Mouse (Mus musculus) liver, postnatal 0 days (tissue): ENCODE results near the gene Bora. TPM values are rescaled to one million over a fixed set of nuclear protein-coding genes. Genes with fewer than 3 reads are reported as not detected.

Experiments used
- ATAC-seq: fragments of 200-750 bp; cut with Nextera tagmentation; 2 replicates; pipeline ENCODE4 v1.8.0; 2017; ENCODE audit warnings: mild to moderate bottlenecking, moderate library complexity
- DNase-seq: peaks from one replicate; pipeline ENCODE4 v3.0.0-alpha.2; 2016
- H3K27ac ChIP-seq: fragments of 300-500 bp; sonication (generic); 2 replicates; pipeline ENCODE4 v1.5.1; 2014; ENCODE audit warnings: antibody characterized with exemption, moderate library complexity, mild to moderate bottlenecking, low read depth
- H3K27me3 ChIP-seq: fragments of 300-500 bp; sonication (generic); 2 replicates; pipeline ENCODE4 v1.6.1; 2014; ENCODE audit warnings: low read length, control low read depth, mixed read lengths; ENCODE audit not compliant: insufficient read depth
- H3K36me3 ChIP-seq: fragments of 300-500 bp; sonication (generic); replicated peaks from 2 replicates; pipeline ENCODE4 v1.6.1; 2014; ENCODE audit warnings: mild to moderate bottlenecking, control low read depth, low read length, moderate library complexity, mixed read lengths; ENCODE audit not compliant: insufficient read depth
- H3K4me1 ChIP-seq: fragments of 300-500 bp; sonication (generic); 2 replicates; pipeline ENCODE4 v1.6.1; 2014; ENCODE audit warnings: antibody characterized with exemption, mild to moderate bottlenecking, control low read depth; ENCODE audit not compliant: insufficient read depth
- H3K4me2 ChIP-seq: fragments of 300-500 bp; sonication (generic); 2 replicates; pipeline ENCODE4 v1.6.1; 2014; ENCODE audit warnings: low read depth, mild to moderate bottlenecking, low read length, moderate library complexity, mixed read lengths
- H3K4me3 ChIP-seq: fragments of 300-500 bp; sonication (generic); 2 replicates; pipeline ENCODE4 v1.5.1; 2014; ENCODE audit warnings: low read depth, low read length
- H3K9ac ChIP-seq: fragments of 300-500 bp; sonication (generic); replicated peaks from 2 replicates; pipeline ENCODE4 v1.6.1; 2014; ENCODE audit warnings: mild to moderate bottlenecking, moderate library complexity
- H3K9me3 ChIP-seq: fragments of 300-500 bp; sonication (generic); 2 replicates; pipeline ENCODE4 v1.6.1; 2016; ENCODE audit warnings: mild to moderate bottlenecking, control low read depth, low read length, mixed read lengths
- CTCF ChIP-seq: sonication (generic); IDR thresholded peaks from 2 replicates; pipeline ENCODE4 v1.5.1; 2016; ENCODE audit warnings: antibody characterized with exemption, low read depth
- EP300 ChIP-seq: IDR thresholded peaks from 2 replicates; pipeline ENCODE4 v1.6.1; 2016; ENCODE audit warnings: antibody characterized with exemption, low read depth, mild to moderate bottlenecking
- WGBS: fragments of 180-500 bp; shearing (Covaris S2); extraction: QIAGEN DNeasy Blood & Tissue Kit; methylation state at CpG from one replicate; pipeline ENCODE4 v1.1.7; 2014; ENCODE audit not compliant: insufficient replicate concordance; 5-methylcytosine and 5-hydroxymethylcytosine counted together
- polyA plus RNA-seq: library from polyadenylated mRNA; unstranded; fragments of >200 nt; fragmentation: Nextera tagmentation; extraction: Ambion mirVana; gene quantifications from 2 replicates; pipeline ENCODE4 v1.2.1, GENCODE M21; 2015

The Bora gene
- polyA plus RNA-seq, 1 experiment from 2014 or later: 13.6 TPM

DNA sequence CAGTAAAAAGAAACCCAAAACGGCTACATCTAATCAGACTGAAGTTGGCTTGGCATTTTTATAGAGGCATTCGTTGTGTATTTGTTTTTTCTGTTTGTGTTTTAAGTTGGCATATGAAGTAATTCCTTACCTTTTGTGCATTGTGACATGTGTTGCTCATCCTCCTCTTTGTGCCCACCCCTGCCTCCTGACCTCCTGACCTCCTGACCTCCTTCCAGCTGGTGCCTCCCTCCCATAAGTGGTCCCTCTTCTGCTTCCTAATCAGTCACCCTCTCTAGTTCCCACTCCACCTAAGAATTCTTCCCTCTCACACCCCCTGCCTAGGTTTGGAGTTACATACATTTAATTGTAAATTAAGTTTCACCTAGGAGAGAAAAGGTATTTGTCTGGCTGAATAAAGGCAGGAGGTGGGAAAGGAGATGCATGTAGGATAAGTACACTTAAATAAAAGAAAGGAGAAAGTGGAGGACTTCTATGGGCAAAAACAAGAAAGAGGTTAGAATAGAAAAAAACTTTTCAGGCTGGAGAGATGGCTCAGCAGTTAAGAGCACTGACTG is 61.7 kb downstream of the Bora start:
- 72% methylated on average over 2 of the region's 2 CpGs for WGBS
- Histone ChIP-seq H3K36me3 (peaks cover 43% of the 10 kb centered on the region), H3K27ac (no peak overlapping the region), H3K4me2 (no peak overlapping the region), H3K9me3 (no peaks in the 10 kb centered on the region), H3K4me1 (no peaks in the 10 kb centered on the region; the same call in 1 of the 2 replicates), H3K4me3 (no peak overlapping the region), H3K27me3 (no peaks in the 10 kb centered on the region), H3K9ac (no peak overlapping the region)
- no peak for ATAC-seq
- DNase-seq: no peak
- no peak for TF ChIP-seq CTCF
- TF ChIP-seq EP300: no peak

DNA sequence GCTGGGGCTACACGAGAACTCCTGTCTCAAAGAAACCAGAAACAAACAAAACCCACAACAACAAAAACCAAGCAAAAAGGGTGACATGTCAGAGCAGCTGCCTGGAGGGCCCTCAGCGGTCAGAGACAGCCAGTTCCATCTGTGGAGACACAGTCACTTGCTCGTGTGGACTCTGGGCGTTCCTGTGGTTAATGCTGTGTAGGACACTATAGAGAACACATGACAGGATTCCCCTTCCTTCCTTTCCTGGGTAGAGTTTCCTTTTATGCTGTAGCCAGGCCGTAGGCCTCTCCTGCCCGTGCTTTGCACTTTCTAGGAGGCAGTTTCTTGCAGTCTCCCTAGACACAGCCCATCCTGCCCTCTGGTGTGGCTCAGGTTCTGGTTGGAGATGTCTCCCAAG is 62.7 kb downstream of the Bora start:
- Histone ChIP-seq H3K27ac (no peak overlapping the region), H3K4me1 (no peaks in the 10 kb centered on the region; the same call in 1 of the 2 replicates), H3K4me3 (no peak overlapping the region), H3K9ac (no peak overlapping the region), H3K4me2 (no peak overlapping the region), H3K9me3 (no peaks in the 10 kb centered on the region), H3K27me3 (no peaks in the 10 kb centered on the region), H3K36me3 (peaks cover 40% of the 10 kb centered on the region)
- WGBS: 56% methylated on average over 6 of the region's 6 CpGs
- no peak for DNase-seq
- ATAC-seq: 0 out of 2 replicates have a peak, but pooled peaks have one; percentile 27
- no peak for TF ChIP-seq CTCF
- no peak for TF ChIP-seq EP300

DNA sequence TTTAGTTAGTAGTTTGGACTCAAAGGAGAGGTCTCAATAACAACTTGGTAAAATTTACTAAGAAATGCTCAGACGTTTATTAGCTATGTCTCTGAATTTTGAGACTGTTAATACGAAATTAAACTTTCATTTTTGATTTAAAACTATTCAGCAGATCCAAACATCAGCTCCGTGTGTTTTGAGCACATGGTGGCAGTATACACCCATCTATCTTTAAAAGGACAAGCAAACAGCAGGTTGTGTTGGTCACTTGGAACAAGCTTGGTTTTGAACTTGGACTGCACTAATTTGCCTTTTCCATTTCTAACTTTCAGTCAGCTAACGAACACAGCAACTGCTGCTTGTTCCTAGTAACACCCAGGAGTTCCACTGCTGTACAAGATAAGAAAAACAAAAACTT is 71.6 kb downstream of the Bora start:
- Histone ChIP-seq H3K9me3 (no peaks in the 10 kb centered on the region), H3K36me3 (peaks cover 25% of the 10 kb centered on the region), H3K27ac (no peak overlapping the region), H3K4me3 (no peak overlapping the region), H3K4me2 (no peak overlapping the region), H3K27me3 (no peaks in the 10 kb centered on the region), H3K9ac (no peak overlapping the region), H3K4me1 (no peaks in the 10 kb centered on the region)
- DNase-seq: no peak
- ATAC-seq: no peak
- no peak for TF ChIP-seq CTCF
- no peak for TF ChIP-seq EP300
- WGBS: 72% methylated on average over 4 of the region's 4 CpGs

DNA sequence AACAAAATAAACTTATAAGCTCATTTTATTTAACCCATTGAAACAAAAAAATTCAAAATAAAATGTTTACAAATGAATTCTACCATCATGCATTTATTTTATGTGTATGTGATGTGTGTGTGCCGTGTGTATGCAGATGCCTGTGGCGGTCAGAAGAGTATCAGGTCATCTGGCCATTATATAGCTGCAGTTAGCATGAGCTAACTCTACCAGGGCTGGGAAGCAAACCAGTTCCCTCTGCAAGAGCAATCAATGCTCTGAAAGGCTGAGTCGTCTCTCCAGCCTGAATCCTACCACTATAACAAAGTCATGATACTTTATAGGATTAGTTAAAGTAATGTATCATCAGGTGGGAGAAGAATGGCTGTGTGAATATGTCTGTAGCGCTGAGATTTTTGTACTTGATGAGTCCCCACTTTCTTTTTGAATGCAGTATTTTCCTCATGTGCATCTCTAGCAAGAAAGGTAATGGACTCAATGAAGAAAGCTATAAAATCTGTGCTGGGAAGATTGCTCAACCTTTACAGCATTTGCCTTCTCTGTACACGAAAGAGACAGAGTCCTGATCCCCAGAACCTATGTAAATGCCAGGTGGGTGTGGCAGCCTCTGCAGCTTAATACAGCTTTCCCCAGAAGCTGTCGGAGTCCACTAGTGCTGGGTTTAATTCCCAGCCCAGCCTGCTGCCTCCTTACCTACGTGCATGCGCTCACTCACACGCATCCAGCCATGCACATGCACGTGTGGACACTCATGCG is 75.7 kb downstream of the Bora start:
- H3K9me3 ChIP-seq: no peaks in the 10 kb centered on the region
- H3K27ac ChIP-seq: no peak overlapping the region

DNA sequence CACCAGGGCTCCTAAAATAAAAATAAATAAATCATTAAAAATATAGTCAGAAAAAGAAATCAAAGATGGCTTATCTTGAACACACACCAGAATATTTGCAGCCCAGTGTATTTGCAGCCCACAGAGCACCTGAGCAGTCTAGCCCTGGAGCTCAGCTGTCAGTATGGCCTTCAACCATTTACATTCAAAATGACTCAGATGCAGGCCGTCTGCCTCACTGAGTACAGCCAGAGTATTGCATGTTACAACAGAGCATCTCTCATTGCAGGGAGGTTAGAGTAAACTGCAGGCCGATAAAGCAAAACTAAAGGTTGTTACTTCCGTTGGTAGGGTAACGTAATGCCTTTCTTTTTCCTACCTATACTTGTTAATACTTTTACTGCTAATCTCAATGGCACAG is 78.1 kb downstream of the Bora start:
- Histone ChIP-seq H3K9me3 (no peaks in the 10 kb centered on the region), H3K27ac (no peak overlapping the region), H3K4me3 (no peak overlapping the region), H3K4me1 (no peaks in the 10 kb centered on the region), H3K27me3 (no peaks in the 10 kb centered on the region), H3K4me2 (no peak overlapping the region), H3K36me3 (peaks cover 3% of the 10 kb centered on the region; the same call in 1 of the 2 replicates), H3K9ac (no peak overlapping the region)
- no peak for ATAC-seq
- TF ChIP-seq CTCF (no peak), EP300 (no peak)
- 85% methylated on average over 4 of the region's 4 CpGs for WGBS
- no peak for DNase-seq

More for the DNA sequence above, 75.7 kb downstream of the Bora start:
- 85% methylated on average over 11 of the region's 11 CpGs for WGBS
- Histone ChIP-seq H3K4me1 (no peaks in the 10 kb centered on the region), H3K27me3 (no peaks in the 10 kb centered on the region), H3K9ac (no peak overlapping the region), H3K36me3 (peaks cover 14% of the 10 kb centered on the region), H3K4me3 (no peak overlapping the region), H3K4me2 (no peak overlapping the region)
- no peak for DNase-seq
- no peak for ATAC-seq
- TF ChIP-seq CTCF: no peak
- no peak for TF ChIP-seq EP300

Other genes with a start within 250 kb of the Bora start
- gene Rpl36a-ps1, start 51.9 kb upstream of the Bora start, polyA plus RNA-seq: 2.5 and 3.0 TPM in 2 replicates
- gene Mzt1, start 88 bp upstream of the Bora start, polyA plus RNA-seq: 42.5 and 43.2 TPM in 2 replicates
- 4.7 and 4.9 TPM in 2 replicates for gene Pibf1, start 53.2 kb downstream of the Bora start, polyA plus RNA-seq
- 7.1 and 7.5 TPM in 2 replicates for gene Dis3, start 53.5 kb downstream of the Bora start, polyA plus RNA-seq